Mouse (Mus musculus): ENCODE measurements at regions not wholly inside any gene's neighbourhood (a gene's known extent, or its start where the extent isn't known, plus 50 kb on each side); places are given as distances from the start of the nearest gene placed in this dataset.

- DNase-seq (ENCODE audit: low spot score in 2 of 2), result no peak
Measured at GRCm38 (mm10) chr6:51002713-51003112, 348.5 kb upstream of the Npvf start.

GRCm38 (mm10) chr6:51006074-51006591, 351.9 kb upstream of the Npvf start:
- peak in 1 of 2 experiments; percentile 27 for DNase-seq (ENCODE audit: low spot score in 2 of 2)

- no peak for DNase-seq (ENCODE audit: low spot score in 2 of 2)
Measured at GRCm38 (mm10) chr6:51009526-51010340, 355.5 kb upstream of the Npvf start.

GRCm38 (mm10) chr6:51010536-51010935, 356.3 kb upstream of the Npvf start:
- DNase-seq (ENCODE audit: low spot score in 2 of 2), result no peak

GRCm38 (mm10) chr6:51012086-51012830, 358.0 kb upstream of the Npvf start:
- no peak for DNase-seq (ENCODE audit: low spot score in 2 of 2)

- peak in 1 of 2 experiments; percentile 47 for DNase-seq (ENCODE audit: low spot score in 2 of 2)
Measured at GRCm38 (mm10) chr6:51015735-51016134, 361.5 kb upstream of the Npvf start.

GRCm38 (mm10) chr6:51016441-51017070, 362.3 kb upstream of the Npvf start:
- no peak for DNase-seq (ENCODE audit: low spot score in 2 of 2)

- DNase-seq (ENCODE audit: low spot score in 2 of 2), result no peak
Measured at GRCm38 (mm10) chr6:51017260-51017999, 363.2 kb upstream of the Npvf start.

- no peak for DNase-seq (ENCODE audit: low spot score in 2 of 2)
Measured at GRCm38 (mm10) chr6:51021206-51021605, 367.0 kb upstream of the Npvf start.

GRCm38 (mm10) chr6:51023361-51023760, 369.1 kb upstream of the Npvf start:
- no peak for DNase-seq (ENCODE audit: low spot score in 2 of 2)

GRCm38 (mm10) chr6:51024756-51025155, 370.5 kb upstream of the Npvf start:
- no peak for DNase-seq (ENCODE audit: low spot score in 2 of 2)

- DNase-seq (ENCODE audit: low spot score in 2 of 2), result no peak
Measured at GRCm38 (mm10) chr6:51025411-51025810, 371.2 kb upstream of the Npvf start.

- no peak for DNase-seq (ENCODE audit: low spot score in 2 of 2)
Measured at GRCm38 (mm10) chr6:51027296-51027695, 373.1 kb upstream of the Npvf start.

GRCm38 (mm10) chr6:51029516-51029915, 375.3 kb upstream of the Npvf start:
- no peak for DNase-seq (ENCODE audit: low spot score in 2 of 2)

- no peak for DNase-seq (ENCODE audit: low spot score in 2 of 2)
Measured at GRCm38 (mm10) chr6:51029953-51030352, 375.7 kb upstream of the Npvf start.

GRCm38 (mm10) chr6:51033835-51034234, 379.6 kb upstream of the Npvf start:
- DNase-seq (ENCODE audit: low spot score in 2 of 2), result no peak

- DNase-seq (ENCODE audit: low spot score in 2 of 2), result no peak
Measured at GRCm38 (mm10) chr6:51036074-51036473, 381.8 kb upstream of the Npvf start.

GRCm38 (mm10) chr6:51036553-51036952, 382.3 kb upstream of the Npvf start:
- no peak for DNase-seq (ENCODE audit: low spot score in 2 of 2)

GRCm38 (mm10) chr6:51036956-51037355, 382.7 kb upstream of the Npvf start:
- DNase-seq (ENCODE audit: low spot score in 2 of 2), result no peak

- no peak for DNase-seq (ENCODE audit: low spot score in 2 of 2)
Measured at GRCm38 (mm10) chr6:51039486-51040180, 385.4 kb upstream of the Npvf start.

Measured in layer of hippocampus, postnatal 14 days (tissue).